Mouse (Mus musculus) liver, postnatal 0 days (tissue): Measurements from ENCODE around the gene Mvb12b. TPM values are rescaled to one million over a fixed set of nuclear protein-coding genes. Genes with fewer than 3 reads are reported as not detected.

Experiments
- ATAC-seq: fragments of 200-750 bp; cut with Nextera tagmentation; 2 replicates; pipeline ENCODE4 v1.8.0; 2017; ENCODE audit warnings: mild to moderate bottlenecking, moderate library complexity
- DNase-seq: peaks from one replicate; pipeline ENCODE4 v3.0.0-alpha.2; 2016
- H3K27ac ChIP-seq: fragments of 300-500 bp; sonication (generic); 2 replicates; pipeline ENCODE4 v1.5.1; 2014; ENCODE audit warnings: antibody characterized with exemption, moderate library complexity, mild to moderate bottlenecking, low read depth
- H3K27me3 ChIP-seq: fragments of 300-500 bp; sonication (generic); 2 replicates; pipeline ENCODE4 v1.6.1; 2014; ENCODE audit warnings: low read length, control low read depth, mixed read lengths; ENCODE audit not compliant: insufficient read depth
- H3K36me3 ChIP-seq: fragments of 300-500 bp; sonication (generic); replicated peaks from 2 replicates; pipeline ENCODE4 v1.6.1; 2014; ENCODE audit warnings: mild to moderate bottlenecking, control low read depth, low read length, moderate library complexity, mixed read lengths; ENCODE audit not compliant: insufficient read depth
- H3K4me1 ChIP-seq: fragments of 300-500 bp; sonication (generic); 2 replicates; pipeline ENCODE4 v1.6.1; 2014; ENCODE audit warnings: antibody characterized with exemption, mild to moderate bottlenecking, control low read depth; ENCODE audit not compliant: insufficient read depth
- H3K4me2 ChIP-seq: fragments of 300-500 bp; sonication (generic); 2 replicates; pipeline ENCODE4 v1.6.1; 2014; ENCODE audit warnings: low read depth, mild to moderate bottlenecking, low read length, moderate library complexity, mixed read lengths
- H3K4me3 ChIP-seq: fragments of 300-500 bp; sonication (generic); 2 replicates; pipeline ENCODE4 v1.5.1; 2014; ENCODE audit warnings: low read depth, low read length
- H3K9ac ChIP-seq: fragments of 300-500 bp; sonication (generic); replicated peaks from 2 replicates; pipeline ENCODE4 v1.6.1; 2014; ENCODE audit warnings: mild to moderate bottlenecking, moderate library complexity
- H3K9me3 ChIP-seq: fragments of 300-500 bp; sonication (generic); 2 replicates; pipeline ENCODE4 v1.6.1; 2016; ENCODE audit warnings: mild to moderate bottlenecking, control low read depth, low read length, mixed read lengths
- CTCF ChIP-seq: sonication (generic); IDR thresholded peaks from 2 replicates; pipeline ENCODE4 v1.5.1; 2016; ENCODE audit warnings: antibody characterized with exemption, low read depth
- EP300 ChIP-seq: IDR thresholded peaks from 2 replicates; pipeline ENCODE4 v1.6.1; 2016; ENCODE audit warnings: antibody characterized with exemption, low read depth, mild to moderate bottlenecking
- WGBS: fragments of 180-500 bp; shearing (Covaris S2); extraction: QIAGEN DNeasy Blood & Tissue Kit; methylation state at CpG from one replicate; pipeline ENCODE4 v1.1.7; 2014; ENCODE audit not compliant: insufficient replicate concordance; 5-methylcytosine and 5-hydroxymethylcytosine counted together
- polyA plus RNA-seq: library from polyadenylated mRNA; unstranded; fragments of >200 nt; fragmentation: Nextera tagmentation; extraction: Ambion mirVana; gene quantifications from 2 replicates; pipeline ENCODE4 v1.2.1, GENCODE M21; 2015

Mvb12b gene
- polyA plus RNA-seq, 1 experiment from 2014 or later, result 8.1 TPM

DNA sequence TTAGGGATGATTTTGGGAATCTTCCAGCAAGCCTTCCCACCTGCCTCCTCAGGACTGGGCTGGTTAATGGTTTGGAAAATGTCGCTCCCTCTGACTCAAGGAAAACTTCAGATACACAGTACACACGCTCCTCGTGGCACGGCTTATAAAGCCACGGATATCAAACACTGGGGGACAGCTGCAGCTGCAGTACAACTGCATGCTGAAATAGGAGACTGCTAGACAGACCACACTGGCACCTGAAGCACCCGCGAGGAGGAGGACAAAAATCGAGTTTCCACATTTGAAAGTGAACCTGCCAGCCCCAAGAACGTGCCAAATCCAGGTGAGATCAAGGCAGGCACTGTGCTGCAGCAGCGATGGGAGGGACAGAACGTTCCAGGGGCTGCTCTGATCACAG lies 82.1 kb downstream of the Mvb12b start:
- Histone ChIP-seq H3K4me3 (no peak overlapping the region), H3K4me2 (no peak overlapping the region), H3K9ac (no peak overlapping the region), H3K4me1 (0 out of 2 replicates have a peak, but pooled peaks cover 3% of the 10 kb centered on the region), H3K27me3 (no peaks in the 10 kb centered on the region), H3K27ac (no peak overlapping the region), H3K36me3 (no peaks in the 10 kb centered on the region; the same call in none of the 2 replicates), H3K9me3 (no peaks in the 10 kb centered on the region)
- TF ChIP-seq EP300 (no peak), CTCF (no peak)
- DNase-seq (no peak), ATAC-seq (no peak)
- 77% methylated on average over 11 of the region's 11 CpGs for WGBS

DNA sequence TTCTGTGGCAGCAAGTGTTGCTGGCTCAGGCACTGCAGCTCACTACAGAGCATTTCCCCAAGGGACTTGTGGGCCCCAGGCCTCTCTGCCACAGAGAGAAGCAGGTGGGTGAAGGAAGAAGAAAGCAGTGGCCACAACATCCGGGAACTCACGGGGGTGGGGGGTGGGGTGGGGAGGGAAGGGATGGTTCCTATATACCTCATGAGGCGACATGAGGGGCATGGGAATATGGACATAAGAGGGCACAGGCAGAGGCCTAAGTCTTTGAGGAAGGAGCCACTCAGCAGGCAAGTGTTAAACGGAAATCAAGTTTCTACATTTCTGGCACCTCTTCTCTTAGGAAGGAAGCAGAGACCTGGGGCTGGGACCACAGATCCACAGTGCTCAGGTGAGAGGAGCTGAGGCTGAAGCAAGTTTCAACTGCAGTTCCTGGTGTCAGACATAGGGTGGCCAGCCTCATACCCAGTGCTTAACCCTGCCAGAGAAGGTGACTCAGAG lies 84.0 kb downstream of the Mvb12b start:
- 52% methylated on average over 4 of the region's 4 CpGs for WGBS
- DNase-seq, result peak; percentile 50

DNA sequence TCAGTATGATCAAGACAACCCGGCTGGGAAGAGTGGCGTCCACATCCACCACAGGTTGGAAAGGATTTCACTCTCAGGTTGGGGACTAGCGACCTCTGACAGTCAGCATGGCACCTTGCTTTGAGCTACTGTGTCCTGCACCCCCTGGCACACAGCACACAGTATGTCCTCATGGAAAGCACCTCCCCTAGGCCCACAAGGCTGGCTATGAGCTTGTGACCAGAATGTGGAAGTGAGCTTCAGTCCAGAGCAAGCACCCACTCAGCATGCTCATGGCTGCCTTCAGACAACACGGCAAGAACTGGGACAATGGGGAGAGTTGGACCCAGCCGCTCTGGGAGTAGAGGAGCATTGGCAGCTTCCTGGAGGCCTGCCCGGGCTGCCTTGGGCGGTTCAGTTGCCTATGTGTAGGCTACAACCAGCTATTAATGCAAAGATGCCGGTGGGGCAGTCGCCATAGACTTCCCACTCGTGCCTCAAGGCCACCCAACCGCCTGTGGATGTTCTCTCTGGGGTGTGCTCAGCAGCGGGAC lies 84.6 kb downstream of the Mvb12b start:
- Histone ChIP-seq H3K4me2 (no peak overlapping the region), H3K27ac (peak overlapping the region; percentile 75), H3K4me1 (0 out of 2 replicates have a peak, but pooled peaks cover 3% of the 10 kb centered on the region), H3K9ac (no peak overlapping the region), H3K9me3 (no peaks in the 10 kb centered on the region), H3K36me3 (no peaks in the 10 kb centered on the region; the same call in none of the 2 replicates), H3K4me3 (no peak overlapping the region), H3K27me3 (no peaks in the 10 kb centered on the region)
- WGBS, result 77% methylated on average over 12 of the region's 12 CpGs
- ATAC-seq (peak; percentile 33), DNase-seq (no peak)
- TF ChIP-seq CTCF (no peak), EP300 (no peak)

More for the DNA sequence above, 84.0 kb downstream of the Mvb12b start:
- Histone ChIP-seq H3K4me1 (0 out of 2 replicates have a peak, but pooled peaks cover 3% of the 10 kb centered on the region), H3K9ac (no peak overlapping the region), H3K9me3 (no peaks in the 10 kb centered on the region), H3K27ac (peak overlapping the region; percentile 75; the same call in 1 of the 2 replicates), H3K27me3 (no peaks in the 10 kb centered on the region), H3K4me3 (no peak overlapping the region), H3K36me3 (no peaks in the 10 kb centered on the region; the same call in none of the 2 replicates), H3K4me2 (no peak overlapping the region)
- TF ChIP-seq EP300 (no peak), CTCF (no peak)
- ATAC-seq, result peak; percentile 35; the same call in 1 of the 2 replicates

DNA sequence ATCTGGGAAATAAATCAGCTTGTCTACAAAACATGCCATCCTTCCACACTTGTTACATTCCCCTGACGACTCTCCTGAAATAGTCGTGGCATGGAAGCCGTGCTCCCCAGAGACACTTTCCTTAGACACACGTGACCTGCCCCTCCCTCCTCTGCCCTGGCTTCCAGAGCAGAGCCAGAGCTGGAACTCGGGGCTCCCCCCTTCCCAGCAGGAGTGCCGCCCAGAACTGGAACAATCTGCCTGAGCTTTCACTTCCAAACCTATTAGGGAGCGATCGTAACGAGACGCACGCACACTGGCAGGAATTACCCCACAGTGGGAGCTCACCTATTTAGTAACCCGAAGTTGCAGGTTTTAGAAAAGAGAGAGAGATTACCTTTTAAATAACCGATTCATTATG lies 86.0 kb downstream of the Mvb12b start:
- ATAC-seq, result no peak
- H3K4me1 ChIP-seq, result 0 out of 2 replicates have a peak, but pooled peaks cover 3% of the 10 kb centered on the region
- no peak overlapping the region for H3K4me3 ChIP-seq
- no peak overlapping the region for H3K4me2 ChIP-seq
- WGBS, result 79% methylated on average over 13 of the region's 13 CpGs
- no peaks in the 10 kb centered on the region; the same call in none of the 2 replicates for H3K36me3 ChIP-seq
- no peaks in the 10 kb centered on the region for H3K27me3 ChIP-seq
- no peak overlapping the region for H3K27ac ChIP-seq
- TF ChIP-seq EP300 (no peak), CTCF (no peak)
- no peak overlapping the region for H3K9ac ChIP-seq
- DNase-seq, result no peak
- H3K9me3 ChIP-seq, result no peaks in the 10 kb centered on the region

DNA sequence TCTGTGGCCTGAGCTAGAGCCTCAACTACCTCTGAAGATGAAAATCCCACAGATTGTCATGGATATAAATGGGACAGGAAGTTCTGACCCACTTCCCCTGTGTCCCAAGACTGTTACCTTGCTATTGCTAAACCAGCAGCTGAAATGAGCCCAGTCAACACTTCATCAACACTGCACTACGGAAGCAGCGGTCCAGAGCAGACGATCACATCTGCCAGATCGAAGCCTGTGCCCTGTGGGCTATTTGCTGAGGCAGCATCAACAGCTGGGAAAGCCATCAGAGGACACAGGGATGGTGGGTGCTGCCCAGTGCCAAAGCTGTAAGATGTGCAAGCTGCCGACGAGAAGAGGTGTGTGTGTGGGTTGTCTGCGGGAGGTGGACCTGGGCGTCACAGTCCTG lies 86.4 kb downstream of the Mvb12b start:
- Histone ChIP-seq H3K36me3 (no peaks in the 10 kb centered on the region; the same call in none of the 2 replicates), H3K9ac (no peak overlapping the region), H3K9me3 (no peaks in the 10 kb centered on the region), H3K4me2 (no peak overlapping the region), H3K4me1 (0 out of 2 replicates have a peak, but pooled peaks cover 3% of the 10 kb centered on the region), H3K27me3 (no peaks in the 10 kb centered on the region), H3K4me3 (no peak overlapping the region), H3K27ac (no peak overlapping the region)
- no peak for TF ChIP-seq CTCF
- TF ChIP-seq EP300, result no peak
- DNase-seq (no peak), ATAC-seq (no peak)
- WGBS, result 89% methylated on average over 8 of the region's 8 CpGs

DNA sequence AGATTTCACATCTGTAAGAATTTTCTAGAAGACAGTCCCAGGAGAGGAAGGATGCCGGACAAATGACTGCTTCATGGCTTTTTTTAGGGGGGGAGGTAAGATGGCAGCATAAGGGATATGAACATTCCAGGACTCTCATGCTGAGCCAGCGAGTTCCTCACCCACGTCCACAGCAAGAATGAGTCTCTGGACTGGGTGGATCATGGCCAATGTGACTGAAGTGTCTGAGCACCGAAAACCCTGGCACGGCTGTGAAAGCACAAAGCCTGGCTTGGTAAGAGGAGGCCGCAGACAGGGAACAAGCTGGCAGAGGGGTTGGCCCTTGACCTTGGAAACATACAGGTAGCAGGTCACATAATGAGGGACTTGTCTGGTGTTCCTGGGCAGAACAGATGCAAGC lies 87.5 kb downstream of the Mvb12b start:
- ATAC-seq, result no peak
- no peaks in the 10 kb centered on the region; the same call in none of the 2 replicates for H3K36me3 ChIP-seq
- DNase-seq, result no peak
- no peak overlapping the region for H3K9ac ChIP-seq
- no peaks in the 10 kb centered on the region for H3K9me3 ChIP-seq
- H3K4me1 ChIP-seq, result 0 out of 2 replicates have a peak, but pooled peaks cover 3% of the 10 kb centered on the region
- H3K27me3 ChIP-seq, result no peaks in the 10 kb centered on the region
- H3K27ac ChIP-seq, result no peak overlapping the region
- H3K4me2 ChIP-seq, result no peak overlapping the region
- 81% methylated on average over 6 of the region's 6 CpGs for WGBS
- TF ChIP-seq EP300 (no peak), CTCF (no peak)
- no peak overlapping the region for H3K4me3 ChIP-seq
